Mouse (Mus musculus): ENCODE data around the gene Kcnma1.

Gene Kcnma1

DNA sequence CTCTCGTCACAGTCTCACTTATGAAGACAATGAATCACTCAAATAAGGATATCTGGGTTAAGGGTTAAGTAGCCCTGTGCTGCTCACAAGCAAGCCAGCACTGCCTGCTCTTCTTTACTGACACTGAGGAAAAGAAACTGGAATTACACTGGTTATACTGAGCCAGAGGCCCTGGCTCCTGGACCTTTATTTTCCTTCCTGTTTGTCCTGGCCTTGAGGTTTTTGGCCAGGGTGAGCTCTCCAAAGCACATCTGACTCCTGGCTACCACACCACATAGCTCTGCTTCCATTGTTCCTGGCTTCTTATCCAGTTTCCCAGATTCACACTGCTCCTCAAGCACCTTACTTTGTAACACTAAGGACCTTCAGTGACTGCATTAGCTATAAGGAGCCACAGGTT lies 242.5 kb downstream of the Kcnma1 start:
- DNase-seq: no peak

DNA sequence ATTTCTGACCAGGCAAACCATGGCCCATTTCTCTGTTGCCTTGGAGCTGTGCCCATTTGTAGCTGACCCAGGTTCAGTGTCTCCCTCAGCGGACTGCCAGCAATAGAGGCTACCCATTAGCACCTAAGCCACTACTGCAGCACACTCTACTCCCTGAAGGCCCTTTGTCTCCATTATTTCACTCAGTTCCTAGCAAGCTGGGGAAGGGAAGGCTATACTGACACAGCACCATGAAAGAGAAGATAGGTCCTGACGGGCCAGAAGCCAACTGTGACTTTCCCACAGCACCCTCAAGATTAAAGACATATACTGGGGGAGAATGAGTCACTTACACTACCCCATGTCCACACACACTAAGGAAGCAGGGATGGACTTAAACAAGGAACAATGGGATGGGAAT lies 251.8 kb downstream of the Kcnma1 start:
- no peak for DNase-seq

GRCm38 (mm10) chr14:23759626-23760025 lies 254.7 kb downstream of the Kcnma1 start:
- DNase-seq: no peak

DNA sequence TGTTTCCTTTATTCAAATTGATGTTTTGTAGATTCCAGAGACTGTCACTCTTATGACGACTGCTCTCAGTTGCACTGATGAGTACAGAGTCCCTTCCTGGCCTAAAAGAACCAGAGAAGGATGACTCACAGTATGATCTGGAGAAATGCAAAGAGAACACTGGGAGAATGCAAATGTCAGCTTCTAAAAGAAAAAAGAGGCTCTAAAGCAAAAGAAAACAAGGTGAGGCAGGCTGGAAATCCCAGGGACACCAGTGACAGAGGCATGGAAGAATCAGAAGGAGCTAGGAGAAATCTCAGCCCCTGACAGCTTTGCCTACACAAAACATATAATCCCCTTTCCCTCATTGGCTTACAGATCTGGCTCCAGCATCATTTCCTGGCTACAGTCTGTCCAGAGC lies 255.9 kb downstream of the Kcnma1 start:
- DNase-seq: no peak

GRCm38 (mm10) chr14:23748011-23748410 lies 266.3 kb downstream of the Kcnma1 start:
- no peak for DNase-seq

- DNase-seq: peak in 1 of 2 experiments; percentile 19
These were observed 267.3 kb downstream of the Kcnma1 start for GRCm38 (mm10) chr14:23746976-23747375.

DNA sequence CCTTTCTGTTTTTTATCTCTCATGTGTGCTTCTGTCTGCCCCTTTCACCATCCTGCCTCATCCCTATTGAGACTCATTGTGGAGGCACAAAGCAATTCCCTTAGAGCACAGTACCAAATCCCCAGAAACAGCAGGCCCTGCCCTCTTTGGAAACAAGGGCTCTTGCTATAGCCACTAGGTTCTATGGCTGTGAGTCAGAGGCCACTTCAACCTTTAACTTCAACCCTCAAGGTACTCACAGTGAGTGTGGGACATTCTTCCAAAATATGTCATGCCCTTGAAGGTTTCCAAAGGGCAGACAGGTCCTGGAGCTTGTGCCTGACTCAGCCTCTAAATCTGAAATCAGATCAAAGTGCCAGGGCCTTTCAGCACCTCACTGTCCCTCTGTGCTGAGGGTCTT lies 272.8 kb downstream of the Kcnma1 start:
- DNase-seq: no peak

GRCm38 (mm10) chr14:23734200-23734599 lies 280.1 kb downstream of the Kcnma1 start:
- no peak for DNase-seq

GRCm38 (mm10) chr14:23729377-23729776 lies 284.9 kb downstream of the Kcnma1 start:
- peak; percentile 55 to 57 for DNase-seq

DNA sequence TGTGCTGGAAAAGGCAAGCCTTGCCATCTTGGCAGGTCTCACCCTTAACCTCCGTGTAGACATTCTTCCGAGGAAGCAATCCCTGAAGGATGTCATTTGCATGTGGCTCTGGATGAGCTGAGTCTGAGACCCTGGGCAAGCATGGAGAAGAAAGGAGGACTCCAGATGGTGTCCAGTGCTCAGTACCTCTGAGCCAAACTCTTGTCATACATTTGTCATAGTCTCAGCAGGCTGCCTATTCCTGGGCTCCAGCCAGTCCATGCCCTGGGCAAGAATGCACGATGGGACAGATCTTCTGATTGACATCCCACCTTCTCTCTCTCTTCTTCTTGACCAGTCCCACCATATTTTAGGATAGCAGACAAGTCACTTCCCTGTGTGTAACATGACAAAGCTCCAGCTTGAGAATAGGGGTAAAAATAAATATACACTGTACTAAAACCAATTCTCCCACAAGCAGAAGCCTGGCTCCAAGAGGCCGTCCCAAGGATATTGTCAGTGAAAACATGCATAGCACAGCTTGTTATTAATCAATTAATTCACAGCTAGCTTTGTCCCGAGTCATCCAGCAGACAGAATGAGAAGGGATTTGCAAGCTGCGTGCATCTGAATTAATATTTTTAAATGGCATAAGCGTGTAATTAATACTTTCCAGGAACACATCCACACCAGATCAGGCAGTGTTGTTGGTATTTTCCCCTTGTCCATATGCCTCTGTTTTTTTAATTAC lies 290.4 kb downstream of the Kcnma1 start:
- no peak for DNase-seq

- DNase-seq: no peak
These were observed 295.0 kb downstream of the Kcnma1 start for GRCm38 (mm10) chr14:23719246-23719645.

- DNase-seq: no peak
These were observed 295.6 kb downstream of the Kcnma1 start for GRCm38 (mm10) chr14:23718667-23719066.

- DNase-seq: peak in 1 of 2 experiments; percentile 17
These were observed 299.7 kb downstream of the Kcnma1 start for GRCm38 (mm10) chr14:23714396-23715131.

GRCm38 (mm10) chr14:23712891-23713290 lies 301.4 kb downstream of the Kcnma1 start:
- no peak for DNase-seq

DNA sequence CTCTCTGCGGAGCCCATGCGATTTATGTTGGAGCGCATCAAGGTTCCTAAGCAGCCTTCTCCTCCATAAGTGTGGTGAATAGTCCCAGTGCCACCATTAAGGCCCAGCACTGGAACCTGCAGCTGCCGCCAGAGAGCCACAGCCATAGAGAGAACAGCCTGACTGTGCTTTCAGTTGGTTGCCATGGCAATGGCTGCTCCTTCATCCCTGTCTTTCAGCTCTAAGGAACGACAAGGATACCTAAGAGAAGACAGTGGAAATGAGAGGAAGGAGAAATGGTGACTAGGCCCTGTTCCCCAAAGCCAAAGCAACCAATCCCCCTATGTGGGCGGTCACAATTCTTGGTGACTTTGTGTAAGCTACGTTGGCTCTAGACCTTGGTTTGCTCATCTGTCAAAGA lies 303.3 kb downstream of the Kcnma1 start:
- no peak for DNase-seq

GRCm38 (mm10) chr14:23706837-23707236 lies 307.5 kb downstream of the Kcnma1 start:
- peak; percentile 33 to 41 for DNase-seq

DNA sequence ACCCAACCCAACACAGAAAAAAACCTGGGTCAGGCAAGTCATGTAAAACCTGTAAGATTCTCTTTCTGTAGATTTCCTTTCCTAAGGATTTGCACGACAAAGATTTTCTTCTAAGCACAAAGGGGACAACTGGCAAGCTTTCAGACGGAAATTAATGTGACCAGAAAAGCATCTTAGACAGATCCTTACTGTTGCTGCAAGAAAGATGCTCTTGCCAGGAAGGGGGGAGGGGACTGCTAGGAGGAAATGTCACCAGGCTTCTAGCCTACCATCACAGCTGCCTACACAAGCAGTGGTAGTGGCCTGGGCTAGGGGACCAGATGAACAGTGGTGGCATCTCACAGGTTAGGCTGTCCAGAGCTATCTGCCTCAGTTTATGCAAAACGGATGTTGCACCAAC lies 308.6 kb downstream of the Kcnma1 start:
- DNase-seq: peak; percentile 11 to 27

DNA sequence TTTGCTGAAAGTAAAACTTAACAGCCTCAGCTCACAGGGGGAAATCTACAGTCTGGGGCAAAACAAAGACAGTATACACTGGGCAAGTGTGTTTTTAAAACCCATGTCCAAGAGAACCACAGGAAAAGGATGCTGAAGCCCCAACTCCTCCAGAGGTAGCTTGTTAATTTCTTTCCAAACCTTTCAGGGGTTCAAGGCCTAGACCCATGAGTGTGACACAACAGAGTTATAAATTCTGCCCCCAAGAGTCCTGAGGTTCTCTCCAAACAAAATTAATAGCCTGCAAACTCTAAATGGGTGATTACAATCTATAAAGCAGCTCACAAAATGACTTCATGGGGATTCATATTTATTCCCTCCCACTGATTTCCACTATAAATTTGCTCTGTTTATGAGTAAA lies 310.0 kb downstream of the Kcnma1 start:
- no peak for DNase-seq

DNA sequence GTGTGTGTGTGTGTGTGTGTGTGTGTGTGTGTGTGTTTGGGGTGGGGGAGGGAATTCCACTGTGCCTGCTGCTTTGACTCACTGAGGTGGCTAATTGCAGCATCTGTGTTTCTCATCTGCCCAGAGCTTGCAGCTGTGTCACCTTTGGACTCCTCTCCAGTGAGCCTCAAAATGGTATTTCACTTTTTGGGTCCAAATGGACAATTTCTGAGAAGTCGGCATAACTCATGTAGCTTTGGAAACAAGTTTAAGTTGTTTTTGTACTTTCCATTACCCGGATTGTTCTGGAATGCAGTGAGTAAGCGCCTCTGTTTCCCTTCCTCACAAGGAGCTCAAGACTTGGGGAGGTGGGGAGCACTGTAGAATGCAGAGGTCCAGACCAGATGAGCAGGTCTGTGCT lies 317.9 kb downstream of the Kcnma1 start:
- no peak for DNase-seq

GRCm38 (mm10) chr14:23689681-23690080 lies 324.6 kb downstream of the Kcnma1 start:
- no peak for DNase-seq

- DNase-seq: no peak
These were observed 325.8 kb downstream of the Kcnma1 start for GRCm38 (mm10) chr14:23688513-23688912.

DNA sequence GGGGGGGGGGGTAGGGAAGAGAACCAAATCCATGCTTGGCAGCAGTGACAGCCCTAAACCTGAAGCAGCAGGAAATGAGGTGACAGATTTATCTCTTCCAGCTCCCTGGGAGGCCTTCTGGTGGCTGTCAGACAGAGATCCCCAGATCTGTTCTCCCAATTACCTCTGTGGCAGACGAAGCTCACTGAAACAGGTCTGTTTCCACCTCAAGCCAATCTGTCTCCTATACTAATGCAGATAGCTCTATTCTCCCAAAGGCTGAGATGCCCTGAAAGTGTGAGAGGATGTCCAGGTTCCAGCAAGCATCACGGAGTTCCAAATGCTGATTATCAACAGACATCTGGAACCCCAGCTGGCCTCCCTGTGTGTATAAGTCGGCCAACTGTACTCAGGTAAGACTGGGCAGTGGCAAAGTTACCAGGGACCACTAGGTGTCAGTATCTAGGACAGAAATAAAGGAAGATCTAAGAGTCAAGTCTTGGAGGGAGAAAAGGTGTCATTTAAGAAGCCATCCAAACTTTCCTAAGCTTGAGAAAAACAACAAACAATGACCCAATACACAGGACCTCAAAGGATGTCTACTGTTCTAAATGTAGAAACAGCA lies 329.7 kb downstream of the Kcnma1 start:
- peak; percentile 15 to 28 for DNase-seq

DNA sequence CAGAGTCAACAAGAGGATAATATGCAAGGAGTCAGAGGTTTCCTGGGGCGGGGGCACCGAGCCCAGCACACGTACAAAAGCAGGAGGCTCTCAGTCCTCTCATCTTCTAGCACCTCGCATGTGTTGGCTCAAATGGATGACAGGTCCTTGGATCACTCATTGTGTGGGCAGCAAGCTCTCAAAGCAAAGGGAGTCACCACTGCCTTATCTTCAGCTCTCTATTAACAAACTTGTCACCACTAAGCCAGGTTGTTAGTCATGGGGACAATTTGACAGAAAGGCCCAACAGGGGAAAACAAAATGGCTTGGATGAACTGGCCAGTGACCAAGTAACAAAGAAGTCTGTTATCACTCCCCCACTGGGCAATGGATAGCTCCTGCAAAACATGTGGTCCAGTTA lies 331.5 kb downstream of the Kcnma1 start:
- DNase-seq: no peak

GRCm38 (mm10) chr14:23679378-23679777 lies 334.9 kb downstream of the Kcnma1 start:
- peak; percentile 45 to 47 for DNase-seq
